Mouse (Mus musculus) spleen, adult 2 months (tissue): ENCODE measurements around the gene Nags. TPM values are rescaled to one million over a fixed set of nuclear protein-coding genes. Genes with fewer than 3 reads are reported as not detected.
"Not testable (repeated sequence)": the region's sequence is repeated elsewhere in the genome, so short reads cannot be mapped to it uniquely, and the experiment has no call there.

Source experiments
- DNase-seq, 2 experiments: peaks; one replicate each; pipeline versions ENCODE4 v3.0.0 to v3.0.0-alpha.2; 2012 to 2021; ENCODE audit warnings: low spot score in 2 of 2, low read depth in 1 of 2
- H3K27ac ChIP-seq: fragments of 200-500 bp; 2 replicates; pipeline ENCODE4 v1.5.1; 2012; ENCODE audit warnings: low read length, inconsistent platforms; ENCODE audit not compliant: insufficient read depth
- H3K27me3 ChIP-seq: fragments of 200-500 bp; 2 replicates; pipeline ENCODE4 v1.6.1; 2012; ENCODE audit warnings: mild to moderate bottlenecking, moderate library complexity, low read length, inconsistent platforms; ENCODE audit not compliant: control insufficient read depth, insufficient read depth
- H3K36me3 ChIP-seq: fragments of 200-500 bp; 2 replicates; pipeline ENCODE4 v1.6.1; 2012; ENCODE audit warnings: mild to moderate bottlenecking, low read length, inconsistent platforms; ENCODE audit not compliant: control insufficient read depth, insufficient read depth
- H3K4me1 ChIP-seq: fragments of 200-500 bp; 2 replicates; pipeline ENCODE4 v1.6.1; 2011; ENCODE audit warnings: inconsistent platforms; ENCODE audit not compliant: control insufficient read depth, insufficient read depth, insufficient read length
- H3K4me3 ChIP-seq: fragments of 200-500 bp; 2 replicates; pipeline ENCODE4 v1.5.1; 2011; ENCODE audit warnings: mild to moderate bottlenecking, inconsistent platforms; ENCODE audit not compliant: insufficient read depth, insufficient read length; ENCODE audit errors: extremely low read depth
- CTCF ChIP-seq: fragments of 200-500 bp; IDR thresholded peaks from 2 replicates; pipeline ENCODE4 v1.5.1; 2011; ENCODE audit warnings: mild to moderate bottlenecking, inconsistent platforms; ENCODE audit not compliant: insufficient read depth, insufficient read length, insufficient replicate concordance; ENCODE audit errors: extremely low read depth
- POLR2A ChIP-seq: fragments of 200-500 bp; IDR thresholded peaks from 2 replicates; pipeline ENCODE4 v1.6.1; 2011; ENCODE audit warnings: low read depth, low read length, inconsistent platforms
- WGBS: fragments of 180-500 bp; shearing (Covaris S2); methylation state at CpG from one replicate; pipeline ENCODE4 v1.1.7; 2018; 5-methylcytosine and 5-hydroxymethylcytosine counted together
- polyA plus RNA-seq: library from polyadenylated mRNA; depleted of rRNA; stranded (reverse); fragments of >200 nt; gene quantifications from 2 replicates; pipeline ENCODE4 v1.2.3, GENCODE M21; 2012

The Nags gene
- polyA plus RNA-seq, 1 experiment: 0.20 TPM

DNA sequence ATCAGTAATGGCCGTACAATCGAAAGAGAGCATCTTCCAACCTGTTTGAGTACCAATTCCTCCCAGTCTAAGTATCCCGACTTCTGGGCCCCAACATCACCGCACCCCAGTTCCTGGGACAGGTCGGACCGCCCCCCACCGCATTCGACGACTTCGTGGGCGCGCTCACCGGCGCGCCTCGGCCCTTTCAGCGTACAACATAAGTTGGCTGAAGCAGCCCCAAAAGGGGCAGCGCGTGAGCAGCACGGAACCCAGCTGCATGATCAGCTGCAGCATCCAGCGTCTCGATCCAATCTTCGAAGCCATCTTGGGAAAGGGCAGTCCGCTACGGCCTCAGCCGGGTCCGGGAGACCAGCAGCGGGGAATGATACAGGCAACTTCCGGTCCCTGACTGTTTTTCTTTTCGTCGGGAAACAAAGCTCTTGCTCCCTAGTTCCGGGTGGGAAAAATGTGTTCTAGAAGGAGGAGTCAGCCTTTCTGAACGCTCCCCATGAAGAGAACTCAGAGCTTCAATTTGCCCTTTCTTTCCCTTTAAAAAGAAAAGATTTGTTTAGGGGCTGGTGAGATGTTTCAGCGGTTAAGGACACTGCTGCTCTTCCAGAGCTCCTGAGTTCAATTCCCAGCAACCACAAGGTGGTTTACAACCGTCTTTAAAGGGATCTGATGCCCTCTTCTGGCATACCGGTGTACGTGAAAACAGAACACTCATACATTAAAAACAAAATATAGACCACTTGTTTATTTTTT is 10.9 kb downstream of the Nags start, which contains the start of gene Tmem101:
Tmem101 (minus strand) TSS at position 366 of the 747 bp plus-strand sequence.
- TF ChIP-seq CTCF (no peak), POLR2A (peak; percentile 16; the same call in 1 of the 2 replicates)
- peaks cover 4% of the 10 kb centered on the region for H3K36me3 ChIP-seq
- peaks cover 2% of the 10 kb centered on the region; the same call in 1 of the 2 replicates for H3K4me1 ChIP-seq
- H3K4me3 ChIP-seq: peak within 1 kb of the TSS; percentile 90
- WGBS: 1% methylated on average over 37 of the region's 37 CpGs
- DNase-seq: peak; percentile 80
- no peaks in the 10 kb centered on the region for H3K27me3 ChIP-seq
- no peak within 1 kb of the TSS for H3K27ac ChIP-seq

DNA sequence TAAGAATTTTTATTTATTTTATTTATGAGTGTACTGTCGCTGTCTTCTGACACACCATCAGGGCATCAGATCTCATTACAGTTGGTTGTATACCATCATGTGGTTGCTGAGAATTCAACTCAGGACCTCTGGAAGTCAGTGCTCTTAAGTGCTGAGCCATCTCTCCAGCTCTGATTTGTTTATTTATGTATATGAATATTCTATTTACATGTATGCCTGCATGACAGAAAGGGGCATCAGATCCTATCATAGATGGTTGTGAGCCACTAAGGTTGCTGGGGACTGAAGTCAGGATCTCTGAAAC is 11.4 kb downstream of the Nags start:
- no peak for DNase-seq
- Histone ChIP-seq H3K27me3 (no peaks in the 10 kb centered on the region), H3K4me1 (peaks cover 2% of the 10 kb centered on the region; the same call in 1 of the 2 replicates), H3K36me3 (peaks cover 6% of the 10 kb centered on the region), H3K27ac (no peak overlapping the region), H3K4me3 (no peak overlapping the region)
- no peak for TF ChIP-seq CTCF
- TF ChIP-seq POLR2A: no peak
- whole genome bisulfite sequencing: 13% methylated on average over 1 of the region's 1 CpGs

DNA sequence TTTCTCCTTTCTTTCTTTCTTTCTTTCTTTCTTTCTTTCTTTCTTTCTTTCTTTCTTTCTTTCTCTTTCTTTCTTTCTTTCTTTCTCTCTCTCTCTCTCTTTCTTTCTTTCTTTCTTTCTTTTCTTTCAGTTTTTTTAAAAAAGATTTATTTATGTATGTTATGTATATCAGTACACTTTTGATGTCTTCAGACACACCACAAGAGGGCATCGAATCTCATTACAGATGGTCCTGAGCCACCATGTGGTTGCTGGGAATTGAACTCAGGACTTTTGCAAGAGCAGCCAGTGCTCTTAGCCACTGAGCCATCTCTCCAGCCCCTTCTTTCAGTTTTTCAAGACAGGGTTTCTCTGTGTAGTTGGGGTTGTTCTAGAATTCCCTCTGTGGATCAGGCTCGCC is 12.7 kb downstream of the Nags start:
- 80% methylated on average over 2 of the region's 2 CpGs for WGBS
- H3K27me3 ChIP-seq, H3K4me1 ChIP-seq, H3K4me3 ChIP-seq, DNase-seq, H3K27ac ChIP-seq: not testable (repeated sequence)
- H3K36me3 ChIP-seq: peaks cover 13% of the 10 kb centered on the region

DNA sequence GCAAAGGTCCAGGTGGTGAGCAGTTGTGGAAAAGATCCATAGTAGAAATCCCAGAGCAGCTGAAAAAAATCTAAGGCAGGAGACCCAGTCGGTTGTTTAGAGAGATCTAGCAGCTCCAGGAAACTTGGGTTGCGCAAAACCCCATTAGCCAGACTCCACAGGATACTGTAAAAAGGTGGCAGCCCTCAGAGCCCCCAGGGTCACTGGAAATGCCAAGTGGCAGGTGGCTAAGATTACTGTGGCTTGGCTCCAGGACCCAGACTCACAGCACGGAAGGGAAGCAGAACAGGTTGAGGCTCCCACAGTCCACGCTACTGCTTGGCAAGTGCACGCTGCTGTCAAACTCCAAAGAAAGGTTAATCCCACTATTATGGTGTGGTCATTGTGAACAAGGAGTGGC is 14.5 kb downstream of the Nags start:
- DNase-seq: no peak
- H3K36me3 ChIP-seq: peaks cover 17% of the 10 kb centered on the region
- 73% methylated on average over 5 of the region's 5 CpGs for WGBS
- H3K4me3 ChIP-seq: no peak overlapping the region
- no peaks in the 10 kb centered on the region for H3K27me3 ChIP-seq
- TF ChIP-seq CTCF (no peak), POLR2A (no peak)
- no peak overlapping the region for H3K27ac ChIP-seq
- H3K4me1 ChIP-seq: peaks cover 2% of the 10 kb centered on the region; the same call in 1 of the 2 replicates

DNA sequence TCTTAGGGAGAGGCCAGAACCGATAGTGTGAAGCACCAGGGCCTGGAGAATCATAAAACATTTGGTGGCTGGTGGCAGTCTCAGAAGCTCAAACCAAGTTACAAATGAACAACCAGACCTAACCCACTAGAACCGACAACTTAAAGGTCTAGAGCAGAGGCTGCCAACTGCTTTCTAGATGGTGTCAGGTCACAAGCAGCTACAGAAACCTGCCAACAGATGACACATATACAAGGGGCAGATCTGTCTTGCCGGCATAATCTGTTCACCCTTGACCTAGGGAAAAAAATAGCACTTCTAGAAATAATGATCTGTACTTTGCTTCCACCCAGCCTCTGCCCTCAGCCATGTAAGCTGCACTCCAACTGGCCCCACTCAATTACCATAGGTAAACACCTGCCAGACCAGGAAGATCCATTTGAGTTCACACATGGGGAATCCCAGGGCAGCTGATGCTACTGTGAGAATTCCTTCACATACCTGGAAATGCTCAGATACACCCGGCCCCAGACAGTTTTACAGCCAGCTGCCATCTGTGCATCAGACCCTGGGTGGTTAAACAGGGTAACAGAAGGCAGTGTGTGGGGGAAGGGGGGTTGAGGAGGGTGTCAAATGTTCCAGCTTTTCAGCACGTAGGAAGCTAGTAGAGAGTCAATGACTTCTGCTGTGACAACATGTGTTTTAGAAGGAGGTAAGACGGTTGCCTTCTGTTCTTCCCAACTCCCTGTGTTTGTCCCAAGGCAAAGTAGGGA is 20.8 kb downstream of the Nags start:
- Histone ChIP-seq H3K4me1 (no peaks in the 10 kb centered on the region), H3K27me3 (no peaks in the 10 kb centered on the region), H3K36me3 (peaks cover 29% of the 10 kb centered on the region), H3K4me3 (no peak overlapping the region), H3K27ac (no peak overlapping the region)
- DNase-seq: no peak
- TF ChIP-seq POLR2A: no peak
- TF ChIP-seq CTCF: no peak
- 84% methylated on average over 6 of the region's 6 CpGs for WGBS

DNA sequence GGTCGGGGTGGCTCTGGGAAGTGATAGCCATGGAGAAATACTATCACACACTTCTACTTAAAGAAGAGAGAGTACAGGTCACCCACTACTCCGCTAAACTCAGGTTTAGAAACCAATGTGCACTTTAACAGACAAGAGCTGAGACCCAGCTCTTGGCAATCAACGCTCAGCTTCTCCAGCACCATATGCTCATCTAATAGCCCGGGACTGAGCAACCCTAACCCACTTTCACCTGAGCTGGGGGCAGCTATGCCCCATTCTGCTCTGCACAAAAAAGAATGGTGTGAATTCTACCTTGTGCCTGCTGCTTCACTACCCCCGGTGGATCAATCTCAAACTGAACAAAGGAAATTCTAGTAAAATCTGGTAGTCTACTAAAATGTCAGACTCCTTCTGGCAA is 22.2 kb downstream of the Nags start:
- DNase-seq: no peak
- 95% methylated on average over 5 of the region's 5 CpGs for WGBS
- H3K27ac ChIP-seq: no peak overlapping the region
- no peak overlapping the region for H3K4me3 ChIP-seq
- no peaks in the 10 kb centered on the region for H3K4me1 ChIP-seq
- H3K36me3 ChIP-seq: peaks cover 26% of the 10 kb centered on the region
- TF ChIP-seq CTCF (no peak), POLR2A (no peak)
- no peaks in the 10 kb centered on the region for H3K27me3 ChIP-seq

DNA sequence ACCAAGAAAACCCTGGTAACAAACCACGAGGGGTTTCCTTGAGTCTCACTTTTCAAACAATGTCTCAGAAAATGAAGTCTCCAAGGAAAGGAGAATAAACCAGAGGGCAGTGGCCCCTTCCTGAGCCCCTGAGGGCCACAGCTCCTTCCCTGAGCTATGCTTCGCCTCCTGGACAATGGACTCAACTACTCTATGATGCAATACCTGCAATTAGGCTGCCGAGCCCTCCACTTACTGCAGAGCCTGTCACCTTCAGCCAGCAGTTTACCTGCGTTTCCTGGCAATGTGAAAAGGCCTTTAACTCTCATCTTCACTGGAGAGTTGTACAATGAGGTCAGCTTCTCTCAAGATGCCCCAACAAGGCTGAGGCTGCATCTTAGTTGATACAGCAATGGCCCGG is 23.4 kb downstream of the Nags start:
- Histone ChIP-seq H3K36me3 (peaks cover 17% of the 10 kb centered on the region), H3K27me3 (no peaks in the 10 kb centered on the region), H3K27ac (no peak overlapping the region), H3K4me1 (no peaks in the 10 kb centered on the region), H3K4me3 (no peak overlapping the region)
- DNase-seq: no peak
- TF ChIP-seq POLR2A (no peak), CTCF (no peak)
- WGBS: 89% methylated on average over 5 of the region's 5 CpGs
